Mouse (Mus musculus) ovary, postnatal 36 days (tissue): ENCODE data around the gene Ranbp10.

Experiments
- DNase-seq: peaks from one replicate; pipeline ENCODE4 v3.0.0; 2022; ENCODE audit warnings: low spot score, mixed read lengths

Gene Ranbp10

GRCm38 (mm10) chr8:105788927-105789326, 38.2 kb downstream of the Ranbp10 start:
- DNase-seq = no peak

GRCm38 (mm10) chr8:105788241-105788640, 38.9 kb downstream of the Ranbp10 start:
- no peak for DNase-seq

DNA sequence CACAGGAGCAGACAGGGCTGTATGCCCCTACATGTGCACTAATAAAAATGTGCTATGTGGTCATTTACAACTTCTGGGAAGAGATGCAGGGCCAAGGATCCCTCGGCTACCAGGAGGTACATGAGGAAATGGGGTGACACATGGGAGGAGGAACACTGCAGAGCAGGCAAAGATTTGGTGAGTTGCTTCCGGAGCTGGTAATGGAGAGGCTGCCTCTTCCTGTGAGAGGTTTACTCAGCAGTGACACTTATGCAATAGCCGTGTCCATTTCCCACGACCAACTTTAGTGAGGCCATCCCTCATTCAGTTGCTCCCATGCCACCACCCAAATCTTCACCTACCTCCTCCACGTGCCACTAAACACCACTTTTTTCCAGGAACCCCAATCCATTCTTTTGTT, 46.9 kb downstream of the Ranbp10 start:
- DNase-seq = no peak

DNA sequence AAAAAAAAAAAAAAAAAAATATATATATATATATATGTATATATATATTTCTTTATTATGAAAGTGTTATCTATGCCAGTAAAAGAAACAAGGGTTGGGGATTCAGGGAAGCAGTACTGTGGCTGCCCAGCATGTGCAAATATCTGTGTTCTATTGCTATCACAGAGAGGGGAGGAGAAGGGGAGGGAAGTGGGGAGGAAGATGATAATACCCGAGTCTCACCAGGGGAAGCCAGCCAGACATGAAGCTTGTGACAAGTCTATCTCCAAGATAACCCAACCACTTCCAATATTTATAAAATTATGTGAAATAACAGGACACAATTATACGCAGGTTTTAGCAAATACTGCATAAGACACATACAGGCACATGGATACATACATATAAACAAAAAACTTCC, 49.3 kb downstream of the Ranbp10 start:
- no peak for DNase-seq

DNA sequence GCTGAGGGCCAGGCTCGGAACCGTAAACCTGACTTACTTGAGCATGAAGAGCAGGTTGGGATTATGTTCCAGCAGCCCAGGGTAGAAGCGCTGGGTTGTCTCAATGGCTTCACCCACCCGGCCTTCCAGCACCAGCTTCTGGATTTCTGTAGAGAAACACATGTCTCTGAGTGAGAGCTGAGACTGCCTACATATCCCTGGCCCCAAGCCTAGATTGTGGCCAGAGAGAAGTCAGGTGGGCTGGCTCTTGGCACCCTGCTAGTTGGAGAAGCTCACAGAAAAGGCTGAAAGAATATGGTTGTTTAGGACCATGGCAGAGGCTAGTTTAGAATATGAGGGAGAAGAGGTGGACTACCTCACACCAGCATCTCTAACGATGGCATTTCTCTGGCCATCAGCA, 52.7 kb downstream of the Ranbp10 start:
- DNase-seq = no peak

GRCm38 (mm10) chr8:105773441-105773861, 53.7 kb downstream of the Ranbp10 start:
- peak; percentile 38 for DNase-seq

DNA sequence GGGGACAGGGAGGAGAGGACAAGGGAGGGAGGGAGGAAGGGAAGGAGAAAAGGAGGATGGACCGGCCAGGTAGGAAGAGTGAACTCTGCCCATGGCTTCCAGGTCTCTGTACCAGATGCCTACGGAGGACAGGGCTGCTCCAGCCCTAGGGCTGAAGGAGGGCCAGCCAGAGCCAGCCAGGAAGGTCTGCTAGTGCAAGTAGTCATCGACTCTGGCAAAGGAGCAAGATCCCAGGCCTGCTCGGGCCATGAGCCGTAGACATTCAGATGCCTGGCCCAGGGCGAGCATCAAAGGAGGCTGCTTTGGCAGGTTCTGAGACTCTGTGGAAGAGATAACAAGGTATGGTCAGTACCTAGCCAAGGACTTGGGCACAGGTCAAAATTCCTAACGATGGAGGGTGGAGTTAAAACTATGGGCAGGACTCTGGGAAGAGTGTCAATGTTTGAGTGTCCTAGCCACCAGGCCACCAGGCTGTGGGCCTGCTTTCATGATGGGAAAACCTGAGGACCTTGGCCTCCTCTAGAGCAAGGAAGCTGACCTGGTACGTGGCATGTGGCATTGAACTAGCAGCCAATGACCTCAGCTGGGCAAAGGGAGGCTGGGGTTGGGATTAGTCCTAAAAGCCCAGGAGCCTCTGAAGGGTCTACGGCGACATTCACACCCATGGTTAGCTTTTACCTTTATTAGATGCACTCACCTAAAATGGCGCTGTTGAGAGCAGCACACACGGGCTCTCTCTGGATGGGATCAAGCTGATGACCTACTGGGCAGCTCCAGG, 55.6 kb downstream of the Ranbp10 start:
- no peak for DNase-seq

- no peak for DNase-seq
Measured at GRCm38 (mm10) chr8:105770609-105771008, 56.5 kb downstream of the Ranbp10 start.

DNA sequence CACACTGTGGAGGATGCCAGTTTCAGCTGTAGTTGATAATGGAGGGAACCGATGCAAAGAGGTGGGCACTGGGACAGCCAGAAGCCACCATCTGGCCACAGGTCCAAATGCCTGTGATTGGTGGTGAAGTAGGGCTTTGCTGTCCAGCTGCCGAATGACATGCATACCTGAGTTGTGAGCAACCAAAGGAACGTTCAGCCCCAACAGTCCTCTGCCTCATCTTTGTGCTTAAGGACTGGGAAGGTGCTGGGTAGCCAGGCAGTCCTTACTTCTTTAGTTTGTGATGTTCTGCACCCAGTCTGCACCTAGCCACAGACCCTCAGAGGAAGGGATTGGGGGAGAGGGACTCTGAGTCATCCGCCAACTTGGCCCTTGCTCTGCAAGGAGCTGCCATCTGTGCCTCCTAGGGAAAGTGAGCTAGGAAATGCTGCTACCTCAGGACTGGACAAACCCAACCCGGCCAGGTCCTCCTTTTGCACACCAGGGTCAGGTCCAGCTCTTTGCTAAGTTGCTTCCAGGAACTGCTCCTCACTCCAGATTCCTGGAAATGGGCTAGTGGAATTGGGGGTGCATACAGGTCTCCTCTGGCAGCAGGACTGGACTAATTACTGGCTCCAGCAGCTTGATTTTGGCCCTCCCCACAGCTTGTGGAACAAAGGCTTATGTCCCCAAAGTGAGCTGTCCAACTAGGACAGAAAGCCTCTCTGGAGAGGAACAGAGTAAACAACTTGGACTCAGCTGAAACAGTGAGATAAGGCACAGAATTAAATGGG, 58.5 kb downstream of the Ranbp10 start:
- no peak for DNase-seq

- peak; percentile 99 for DNase-seq
Measured at GRCm38 (mm10) chr8:105758277-105759108, 68.7 kb downstream of the Ranbp10 start, which contains the start of gene Gfod2. Gene Gfod2, minus strand, starts transcription at chr8:105758664.

GRCm38 (mm10) chr8:105757796-105758276, 69.3 kb downstream of the Ranbp10 start:
- DNase-seq = no peak

DNA sequence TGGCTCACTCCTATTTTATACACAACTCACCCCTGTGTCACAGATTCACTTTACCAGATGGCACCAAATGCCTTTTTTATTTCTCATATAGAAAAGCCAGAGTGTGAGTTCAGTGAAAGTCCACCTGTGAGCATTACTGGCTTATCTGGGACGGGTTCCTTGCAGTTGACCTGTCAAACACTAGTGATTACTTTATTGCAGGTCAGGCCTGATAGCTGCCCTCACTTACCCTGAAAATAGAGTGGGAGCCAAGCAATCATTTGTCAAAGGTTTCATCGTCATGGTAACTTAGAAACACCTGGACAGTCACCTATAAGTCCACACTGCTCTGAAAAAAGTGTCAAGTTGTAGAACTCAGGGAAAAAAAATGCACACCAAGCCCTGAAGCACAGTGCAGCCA, 72.5 kb downstream of the Ranbp10 start:
- DNase-seq = no peak

DNA sequence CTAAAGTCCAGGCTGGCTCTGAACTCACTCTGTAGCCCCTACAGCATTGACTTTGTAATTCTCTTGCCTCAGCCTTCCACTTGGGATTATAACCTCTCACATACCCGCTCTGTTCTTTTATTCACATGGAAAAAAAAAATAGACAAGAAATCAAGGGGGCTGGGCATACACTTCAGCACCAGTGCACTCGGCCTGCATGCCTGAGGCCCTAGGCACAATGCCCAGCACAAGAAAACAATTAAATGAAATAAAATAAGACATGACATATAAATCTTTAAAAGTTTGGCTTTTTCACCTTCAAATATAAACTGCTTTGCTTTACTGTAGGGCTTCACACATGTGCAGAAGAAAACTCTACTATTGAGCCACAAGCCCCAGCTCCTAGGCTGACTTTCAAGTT, 73.2 kb downstream of the Ranbp10 start:
- DNase-seq = no peak

GRCm38 (mm10) chr8:105750606-105751005, 76.5 kb downstream of the Ranbp10 start:
- DNase-seq = peak; percentile 64

DNA sequence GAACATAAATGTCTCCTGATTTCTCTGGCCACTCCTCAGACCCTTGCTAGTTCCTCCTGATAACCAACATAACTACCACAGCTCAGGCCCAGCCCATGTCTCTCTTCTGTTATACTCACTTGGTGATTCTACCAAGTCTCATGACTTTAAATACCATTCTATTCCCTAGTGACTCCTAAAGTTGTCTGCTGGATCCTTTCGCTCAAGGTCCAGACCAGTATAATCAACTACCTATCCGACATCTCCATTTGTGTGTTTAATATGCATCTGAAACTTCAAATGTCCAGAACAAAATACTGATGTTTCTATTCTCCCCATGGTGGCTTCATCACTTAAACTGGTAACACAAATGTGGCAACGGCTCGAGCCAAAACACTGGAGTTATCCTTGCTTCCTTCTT, 83.8 kb downstream of the Ranbp10 start:
- DNase-seq = no peak

DNA sequence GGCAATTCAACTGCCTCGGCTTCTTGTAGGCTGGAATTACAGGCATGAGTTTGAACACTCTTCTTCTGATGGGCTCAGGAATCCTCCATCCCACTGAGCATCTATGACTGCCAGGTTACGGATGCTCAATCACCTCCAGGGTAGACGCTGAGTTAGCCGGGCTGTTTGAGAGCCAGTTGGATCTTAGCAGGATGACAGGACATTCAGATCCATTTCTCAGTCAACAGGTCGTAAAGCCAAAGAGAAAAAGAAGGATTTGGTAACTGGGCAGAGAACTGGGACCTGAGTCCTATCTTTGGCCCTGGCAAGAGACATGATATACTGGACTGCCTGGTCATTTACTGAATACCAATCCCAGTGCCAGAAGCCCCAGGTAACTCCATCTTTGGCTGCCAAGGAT, 87.9 kb downstream of the Ranbp10 start:
- DNase-seq = no peak

GRCm38 (mm10) chr8:105732186-105732585, 95.0 kb downstream of the Ranbp10 start:
- no peak for DNase-seq

DNA sequence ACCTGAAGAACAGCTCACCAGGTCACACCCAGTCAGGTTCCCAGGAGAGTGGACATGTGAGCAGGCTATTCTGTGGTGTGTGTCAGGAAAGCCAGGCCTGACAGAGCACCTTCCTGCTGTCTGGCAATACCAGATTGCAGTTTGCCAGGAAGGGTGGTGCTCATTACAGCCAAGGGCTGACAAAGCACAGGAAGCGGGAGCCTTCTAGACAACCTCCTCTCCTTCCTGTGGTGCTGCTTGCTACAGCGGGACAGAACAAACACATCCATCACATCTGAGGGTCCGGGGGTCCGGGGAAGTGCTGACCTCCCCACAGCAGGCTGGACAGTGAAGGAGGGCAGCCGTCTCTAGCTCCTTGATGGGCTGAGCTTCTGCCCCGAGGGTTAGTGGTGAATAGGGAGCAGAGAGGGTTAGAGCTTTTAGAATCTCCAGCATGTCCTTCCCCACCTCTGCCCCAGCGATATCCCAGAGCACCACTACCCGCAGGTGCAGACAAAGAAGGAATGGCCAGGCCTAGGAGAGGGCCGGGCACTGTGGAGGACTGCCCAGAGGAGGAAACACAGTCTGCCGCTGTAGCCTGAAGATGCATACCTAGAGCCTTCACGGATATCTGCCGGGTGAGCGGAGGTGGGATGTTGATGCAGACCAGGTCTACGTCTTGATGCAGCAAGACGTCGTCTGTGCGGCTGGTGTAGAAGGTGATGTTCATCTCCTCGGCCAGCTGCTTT, 99.6 kb downstream of the Ranbp10 start:
- DNase-seq = no peak

GRCm38 (mm10) chr8:105725726-105726125, 101.4 kb downstream of the Ranbp10 start:
- no peak for DNase-seq

DNA sequence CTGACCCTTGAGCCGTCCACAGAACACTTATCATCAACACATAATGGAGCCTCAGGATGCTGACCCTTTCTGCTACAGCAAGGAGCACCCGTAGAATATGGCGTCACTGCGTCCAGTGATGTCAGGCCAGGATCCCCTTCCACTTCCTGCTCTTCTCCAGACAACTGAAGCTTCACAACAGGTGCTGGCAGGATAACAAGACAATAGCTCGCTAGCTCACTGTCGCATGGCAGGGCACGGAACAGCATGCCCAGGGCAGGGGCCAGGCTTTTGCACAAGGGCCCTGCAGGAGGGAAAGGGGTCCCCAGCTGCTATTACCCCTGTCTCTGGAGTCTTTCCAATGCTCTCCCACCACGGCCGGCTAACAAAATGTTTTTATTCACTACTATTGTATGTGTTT, 104.3 kb downstream of the Ranbp10 start:
- no peak for DNase-seq

GRCm38 (mm10) chr8:105719637-105720036, 107.5 kb downstream of the Ranbp10 start:
- DNase-seq = no peak
